Mouse (Mus musculus) heart, embryonic 11.5 days (tissue): ENCODE measurements around the gene Zbp1. TPM values are rescaled to one million over a fixed set of nuclear protein-coding genes. Genes with fewer than 3 reads are reported as not detected.
A peak's percentile ranks its signal among the peaks of the same experiment; 100 is the strongest.

Experiments used
- ATAC-seq: fragments of 200-750 bp; cut with Nextera tagmentation; replicated peaks from 2 replicates; pipeline ENCODE4 v1.8.0; 2017; ENCODE audit warnings: moderate library complexity; ENCODE audit not compliant: insufficient number of reproducible peaks, low FRiP score, low TSS enrichment
- H3K27ac ChIP-seq: fragments of 300-500 bp; sonication (generic); 2 replicates; pipeline ENCODE4 v1.5.1; 2014; ENCODE audit warnings: mild to moderate bottlenecking, low read depth, low read length
- H3K27me3 ChIP-seq: fragments of 300-500 bp; sonication (generic); 2 replicates; pipeline ENCODE4 v1.6.1; 2014; ENCODE audit warnings: mild to moderate bottlenecking, low read length, mixed read lengths; ENCODE audit not compliant: control insufficient read depth, insufficient read depth
- H3K36me3 ChIP-seq: fragments of 300-500 bp; sonication (generic); 2 replicates; pipeline ENCODE4 v1.6.1; 2014; ENCODE audit warnings: mild to moderate bottlenecking, low read length, moderate library complexity, mixed read lengths; ENCODE audit not compliant: control insufficient read depth, insufficient read depth
- H3K4me1 ChIP-seq: fragments of 300-500 bp; sonication (generic); 2 replicates; pipeline ENCODE4 v1.6.1; 2014; ENCODE audit warnings: low read length; ENCODE audit not compliant: control insufficient read depth, insufficient read depth
- H3K4me2 ChIP-seq: fragments of 300-500 bp; sonication (generic); 2 replicates; pipeline ENCODE4 v1.6.1; 2014; ENCODE audit warnings: mild to moderate bottlenecking, moderate library complexity
- H3K4me3 ChIP-seq: fragments of 300-500 bp; sonication (generic); 2 replicates; pipeline ENCODE4 v1.5.1; 2014; ENCODE audit warnings: low read depth, low read length
- H3K9ac ChIP-seq: fragments of 300-500 bp; sonication (generic); 2 replicates; pipeline ENCODE4 v1.6.1; 2014; ENCODE audit warnings: mild to moderate bottlenecking, low read depth, low read length, moderate library complexity
- H3K9me3 ChIP-seq: fragments of 300-500 bp; sonication (generic); replicated peaks from 2 replicates; pipeline ENCODE4 v1.6.1; 2016; ENCODE audit warnings: low read length; ENCODE audit not compliant: control insufficient read depth
- WGBS: fragments of 180-500 bp; shearing (Covaris S2); extraction: QIAGEN DNeasy Blood & Tissue Kit; methylation state at CpG from one replicate; pipeline ENCODE4 v1.1.7; 2014; ENCODE audit not compliant: insufficient replicate concordance; 5-methylcytosine and 5-hydroxymethylcytosine counted together
- polyA plus RNA-seq: library from polyadenylated mRNA; unstranded; fragments of >200 nt; fragmentation: Nextera tagmentation; extraction: Ambion mirVana; gene quantifications from 2 replicates; pipeline ENCODE4 v1.2.1, GENCODE M21; 2014

The Zbp1 gene
- polyA plus RNA-seq, 1 experiment from 2014 or later, result not detected

DNA sequence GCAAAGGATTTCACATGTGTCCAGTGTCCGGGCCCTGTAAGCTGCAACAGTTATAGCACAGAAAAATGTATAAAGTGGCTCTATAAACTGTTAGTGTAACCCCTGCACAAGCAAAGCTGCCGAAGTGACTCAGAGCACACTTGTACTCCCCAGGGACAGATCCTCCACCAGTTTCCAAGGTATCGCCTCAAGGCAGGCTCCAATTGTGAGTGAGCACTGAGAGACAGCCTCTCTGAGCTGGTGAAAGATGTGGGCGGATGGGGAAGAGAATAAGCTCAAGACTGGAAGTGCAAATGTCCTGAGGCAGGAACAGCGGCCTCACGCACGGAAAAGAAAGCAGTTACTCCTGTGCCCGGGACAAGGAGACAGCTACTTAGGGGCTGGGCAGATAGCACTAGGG lies 31.2 kb upstream of the Zbp1 start:
- no peaks in the 10 kb centered on the region for H3K36me3 ChIP-seq
- no peak overlapping the region for H3K4me2 ChIP-seq
- H3K4me1 ChIP-seq, result peaks cover 75% of the 10 kb centered on the region
- ATAC-seq, result no peak
- H3K4me3 ChIP-seq, result no peak overlapping the region
- H3K27ac ChIP-seq, result 0 out of 2 replicates have a peak overlapping the region, but pooled peaks have one; percentile 62
- 68% methylated on average over 8 of the region's 8 CpGs for WGBS
- no peaks in the 10 kb centered on the region for H3K9me3 ChIP-seq
- no peaks in the 10 kb centered on the region for H3K27me3 ChIP-seq
- no peak overlapping the region for H3K9ac ChIP-seq

DNA sequence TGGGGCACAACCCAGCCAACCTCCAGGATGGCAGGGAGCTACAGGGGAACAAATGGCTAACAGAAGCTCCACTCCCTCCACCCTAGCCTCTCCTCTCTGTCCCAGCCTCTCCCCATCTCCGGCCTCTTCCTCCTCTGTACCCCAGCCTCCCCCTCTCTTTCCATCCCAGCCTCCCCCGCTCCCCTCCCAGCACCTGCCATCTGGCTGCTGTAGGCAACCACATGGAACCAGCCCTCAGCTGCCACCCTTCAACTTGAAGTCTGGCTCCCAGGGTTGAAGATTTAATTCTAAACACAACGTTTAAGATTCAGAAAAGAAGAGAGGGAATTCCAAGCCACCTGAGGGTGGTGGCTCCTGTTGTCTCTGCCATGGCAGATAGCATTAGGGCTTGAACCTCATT lies 30.7 kb upstream of the Zbp1 start:
- no peaks in the 10 kb centered on the region for H3K36me3 ChIP-seq
- no peak overlapping the region for H3K4me3 ChIP-seq
- 60% methylated on average over 3 of the region's 3 CpGs for WGBS
- no peak overlapping the region for H3K4me2 ChIP-seq
- H3K27ac ChIP-seq, result no peak overlapping the region
- no peaks in the 10 kb centered on the region for H3K9me3 ChIP-seq
- H3K27me3 ChIP-seq, result no peaks in the 10 kb centered on the region
- peaks cover 69% of the 10 kb centered on the region for H3K4me1 ChIP-seq
- no peak for ATAC-seq
- H3K9ac ChIP-seq, result no peak overlapping the region

DNA sequence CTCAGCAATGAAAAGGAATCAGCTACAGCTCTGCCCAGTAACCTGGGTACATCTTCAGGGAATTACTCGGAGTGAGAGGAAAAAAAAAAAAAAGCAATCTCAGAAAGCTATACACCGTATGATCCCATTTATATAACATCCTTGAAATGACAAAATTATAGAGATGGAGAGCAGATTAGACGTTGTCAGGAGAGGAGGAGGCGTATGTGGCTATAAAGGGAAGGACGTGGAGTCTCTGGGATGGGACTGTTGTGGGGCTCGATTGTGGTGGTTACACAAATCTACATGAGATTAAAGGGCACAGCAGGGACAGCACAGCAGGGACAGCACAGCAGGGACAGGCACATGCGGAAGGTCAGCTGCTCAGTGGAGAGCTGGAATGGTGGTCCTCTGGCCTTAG lies 30.1 kb upstream of the Zbp1 start:
- 63% methylated on average over 7 of the region's 7 CpGs for WGBS
- Histone ChIP-seq H3K4me1 (peaks cover 64% of the 10 kb centered on the region), H3K36me3 (no peaks in the 10 kb centered on the region)

DNA sequence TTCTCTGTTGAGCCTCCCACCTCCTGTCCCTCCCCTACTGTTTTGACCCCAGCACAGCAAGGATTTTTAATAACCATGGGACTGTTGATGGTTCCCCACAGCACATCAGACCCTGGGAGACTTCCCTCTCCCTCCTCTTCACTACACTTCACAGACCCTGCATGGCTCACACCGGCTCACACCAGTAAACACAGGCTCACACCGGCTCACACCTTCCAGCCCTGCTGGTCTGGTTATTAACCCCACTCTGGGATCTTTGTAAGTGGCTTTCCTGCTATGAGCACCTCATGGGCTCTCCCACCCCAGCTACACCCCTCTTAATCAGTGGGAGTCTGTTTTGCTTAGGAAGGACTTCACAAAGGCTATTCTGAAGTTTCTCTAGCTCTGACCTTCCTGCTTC lies 29.2 kb upstream of the Zbp1 start:
- H3K9ac ChIP-seq, result no peak overlapping the region
- 13% methylated on average over 2 of the region's 2 CpGs for WGBS
- H3K4me2 ChIP-seq, result no peak overlapping the region
- H3K4me1 ChIP-seq, result peaks cover 65% of the 10 kb centered on the region
- no peaks in the 10 kb centered on the region for H3K27me3 ChIP-seq
- no peak for ATAC-seq
- H3K27ac ChIP-seq, result peak overlapping the region; percentile 30; the same call in 1 of the 2 replicates
- H3K4me3 ChIP-seq, result no peak overlapping the region
- no peaks in the 10 kb centered on the region for H3K9me3 ChIP-seq
- H3K36me3 ChIP-seq, result no peaks in the 10 kb centered on the region

More for the DNA sequence above, 30.1 kb upstream of the Zbp1 start:
- Histone ChIP-seq H3K9ac (no peak overlapping the region), H3K4me3 (no peak overlapping the region), H3K9me3 (no peaks in the 10 kb centered on the region), H3K27ac (no peak overlapping the region), H3K4me2 (no peak overlapping the region), H3K27me3 (no peaks in the 10 kb centered on the region)
- no peak for ATAC-seq

DNA sequence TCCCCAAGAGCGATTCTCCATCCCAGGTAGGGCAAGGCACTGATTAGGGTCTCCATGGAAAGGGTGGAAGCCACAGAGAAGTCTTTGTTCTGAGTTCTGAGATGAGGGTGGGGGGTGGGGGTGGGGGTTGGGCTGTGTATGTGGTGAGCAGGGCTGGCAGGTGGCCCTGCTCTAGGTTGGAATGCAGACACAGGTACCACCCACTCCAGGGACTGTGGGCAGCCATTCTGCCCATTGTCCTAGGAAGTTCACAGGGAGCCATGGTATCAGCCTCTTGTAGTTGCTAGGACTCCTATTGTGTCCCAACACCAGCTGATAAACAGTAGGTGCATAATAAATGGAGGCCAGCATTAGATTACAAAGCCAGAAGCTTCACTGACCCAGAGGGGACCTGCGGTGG lies 28.5 kb upstream of the Zbp1 start:
- Histone ChIP-seq H3K27ac (no peak overlapping the region), H3K9me3 (no peaks in the 10 kb centered on the region), H3K27me3 (no peaks in the 10 kb centered on the region), H3K4me2 (no peak overlapping the region), H3K36me3 (no peaks in the 10 kb centered on the region), H3K4me3 (no peak overlapping the region), H3K9ac (no peak overlapping the region), H3K4me1 (peaks cover 62% of the 10 kb centered on the region)
- 19% methylated on average over 2 of the region's 2 CpGs for WGBS
- ATAC-seq, result no peak

DNA sequence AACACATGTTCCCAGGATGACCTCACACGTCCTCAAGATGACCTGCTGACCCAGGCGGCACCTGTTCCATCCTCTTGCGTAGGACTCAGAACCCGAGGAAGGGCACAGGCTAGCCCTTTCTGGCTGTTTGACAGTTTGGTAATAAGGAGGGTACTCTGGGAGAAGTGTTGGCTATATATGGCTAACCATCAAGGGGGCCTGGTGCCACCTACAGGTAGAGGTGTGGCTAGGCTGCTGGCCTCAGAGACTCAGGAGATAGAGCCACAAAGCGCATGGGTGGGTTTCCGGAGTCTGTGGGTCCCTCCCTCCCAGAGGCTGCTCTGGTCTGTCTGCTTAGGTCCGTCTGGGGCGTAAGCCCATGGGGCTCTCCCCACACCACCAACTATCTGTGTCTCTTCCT lies 28.0 kb upstream of the Zbp1 start:
- Histone ChIP-seq H3K4me1 (peaks cover 56% of the 10 kb centered on the region), H3K36me3 (no peaks in the 10 kb centered on the region), H3K4me2 (no peak overlapping the region), H3K27ac (no peak overlapping the region), H3K9me3 (no peaks in the 10 kb centered on the region), H3K9ac (no peak overlapping the region), H3K27me3 (no peaks in the 10 kb centered on the region), H3K4me3 (no peak overlapping the region)
- 54% methylated on average over 8 of the region's 8 CpGs for WGBS
- ATAC-seq, result no peak

DNA sequence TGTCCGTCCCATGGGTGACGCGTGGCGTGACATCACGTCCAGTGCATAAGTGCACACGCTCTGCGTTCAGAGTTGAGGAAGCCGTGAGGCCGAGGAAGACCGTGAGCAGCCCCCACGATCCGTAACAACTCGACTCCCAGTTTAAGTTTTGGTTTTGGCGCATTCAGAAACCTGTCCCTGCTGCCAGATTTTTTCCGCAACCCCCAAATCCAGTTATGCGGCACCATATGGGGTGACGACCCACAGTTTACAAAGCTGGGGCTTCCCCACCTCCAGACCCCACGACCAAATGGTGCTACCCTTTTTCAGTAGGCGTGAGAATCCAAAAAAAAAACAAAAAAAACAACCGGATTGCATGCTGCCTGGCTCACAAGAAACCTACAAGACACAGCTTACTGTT lies 26.5 kb upstream of the Zbp1 start:
- 73% methylated on average over 20 of the region's 20 CpGs for WGBS
- no peak for ATAC-seq

DNA sequence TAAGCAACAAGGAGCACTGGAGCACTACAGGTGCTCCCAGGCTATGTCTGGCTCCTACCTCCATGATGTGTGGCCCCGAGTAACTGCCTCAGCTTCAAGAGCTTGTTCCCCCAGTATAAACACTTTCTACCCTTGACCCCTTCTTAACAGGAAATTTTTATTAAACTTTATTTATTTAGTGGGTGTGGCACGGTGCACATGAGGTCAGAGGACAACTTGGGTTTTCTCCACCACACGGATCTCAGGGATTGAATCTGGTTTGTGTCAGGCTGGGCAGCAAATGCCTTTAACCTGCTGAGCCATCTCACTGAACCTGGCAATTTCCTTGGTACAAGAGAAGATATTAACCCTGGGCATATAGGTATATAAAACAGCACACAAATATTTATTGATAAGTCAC lies 25.4 kb upstream of the Zbp1 start:
- Histone ChIP-seq H3K4me2 (no peak overlapping the region), H3K9me3 (no peaks in the 10 kb centered on the region), H3K4me1 (peaks cover 41% of the 10 kb centered on the region), H3K27ac (no peak overlapping the region), H3K36me3 (no peaks in the 10 kb centered on the region), H3K9ac (no peak overlapping the region), H3K4me3 (no peak overlapping the region), H3K27me3 (no peaks in the 10 kb centered on the region)
- 55% methylated on average over 3 of the region's 3 CpGs for WGBS
- no peak for ATAC-seq

More for the DNA sequence above, 26.5 kb upstream of the Zbp1 start:
- Histone ChIP-seq H3K27me3 (no peaks in the 10 kb centered on the region), H3K4me2 (no peak overlapping the region), H3K4me1 (peaks cover 48% of the 10 kb centered on the region), H3K36me3 (no peaks in the 10 kb centered on the region), H3K9ac (no peak overlapping the region), H3K9me3 (no peaks in the 10 kb centered on the region), H3K4me3 (no peak overlapping the region), H3K27ac (no peak overlapping the region)

DNA sequence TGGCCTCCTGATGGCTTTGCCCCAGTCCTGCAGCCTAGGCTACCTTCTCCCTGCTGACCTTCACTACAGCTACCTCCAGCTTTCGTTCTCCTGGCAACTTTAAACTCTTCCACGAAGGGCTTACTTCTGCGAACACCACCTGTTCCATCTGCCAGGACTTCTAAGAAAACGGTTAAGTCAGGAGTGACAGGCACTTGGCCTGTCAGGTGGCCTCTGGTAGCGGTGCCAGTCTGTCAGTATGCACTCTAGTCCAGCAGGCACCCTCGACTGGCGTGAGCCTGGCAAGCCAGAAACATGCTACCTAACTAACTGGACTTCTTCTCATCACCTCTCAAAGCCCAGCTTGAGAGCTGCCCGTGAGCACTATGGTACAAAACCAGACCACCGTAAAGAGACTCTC lies 24.9 kb upstream of the Zbp1 start:
- H3K9me3 ChIP-seq, result no peaks in the 10 kb centered on the region
- H3K9ac ChIP-seq, result no peak overlapping the region
- H3K4me3 ChIP-seq, result no peak overlapping the region
- H3K4me1 ChIP-seq, result peaks cover 45% of the 10 kb centered on the region
- no peak for ATAC-seq
- no peak overlapping the region for H3K27ac ChIP-seq
- WGBS, result 67% methylated on average over 9 of the region's 9 CpGs
- H3K27me3 ChIP-seq, result no peaks in the 10 kb centered on the region
- no peaks in the 10 kb centered on the region for H3K36me3 ChIP-seq
- no peak overlapping the region for H3K4me2 ChIP-seq
